Mouse (Mus musculus) kidney, adult 2 months (tissue): ENCODE data around the gene Tmem87b.

Experiments used
- CTCF ChIP-seq: fragments of 200-500 bp; conservative IDR thresholded peaks from 2 replicates; pipeline ENCODE4 v1.5.1; 2011; ENCODE audit warnings: low read depth, mild to moderate bottlenecking, control low read depth, low read length, moderate library complexity, mixed read lengths; ENCODE audit not compliant: insufficient read depth, insufficient read length
- POLR2A ChIP-seq: fragments of 200-500 bp; IDR thresholded peaks from one replicate; pipeline ENCODE4 v1.6.1; 2011; ENCODE audit warnings: low read depth, low read length, control low read depth

- no peak for TF ChIP-seq CTCF
- TF ChIP-seq POLR2A: no peak
Observed at GRCm38 (mm10) chr2:128816916-128817315, 1.0 kb upstream of the Tmem87b start.
